Mouse (Mus musculus): Measurements from ENCODE around the gene Akirin2. TPM values are rescaled to one million over a fixed set of nuclear protein-coding genes. Genes with fewer than 3 reads are reported as not detected.

Akirin2 gene
- polyA plus RNA-seq, 1 experiment from 2014 or later, result 106 TPM

- Histone ChIP-seq H3K27ac (replicated peaks) (no peak overlapping the region), H3K4me2 (replicated peaks) (no peak overlapping the region), H3K9me3 (no peaks in the 10 kb centered on the region), H3K4me1 (no peaks in the 10 kb centered on the region), H3K36me3 (peaks cover 39% of the 10 kb centered on the region), H3K4me3 (no peak overlapping the region), H3K27me3 (no peaks in the 10 kb centered on the region), H3K9ac (replicated peaks) (no peak overlapping the region)
- no peak for ATAC-seq (replicated peaks)
- WGBS, result 95% methylated on average over 10 of the region's 10 CpGs
These were observed 55.9 kb downstream of the Akirin2 start for GRCm38 (mm10) chr4:34606658-34607057.

GRCm38 (mm10) chr4:34613571-34614145 is 62.9 kb downstream of the Akirin2 start:
- Histone ChIP-seq H3K27ac (replicated peaks) (no peak overlapping the region), H3K9me3 (no peaks in the 10 kb centered on the region), H3K4me3 (peak overlapping the region; percentile 91), H3K27me3 (no peaks in the 10 kb centered on the region), H3K4me2 (replicated peaks) (peak overlapping the region; percentile 82), H3K36me3 (peaks cover 5% of the 10 kb centered on the region), H3K4me1 (peaks cover 24% of the 10 kb centered on the region), H3K9ac (replicated peaks) (peak overlapping the region; percentile 79)
- 51% methylated on average over 6 of the region's 6 CpGs for WGBS
- ATAC-seq (replicated peaks), result no peak

- no peaks in the 10 kb centered on the region for H3K9me3 ChIP-seq
- H3K27me3 ChIP-seq, result no peaks in the 10 kb centered on the region
- peak within 1 kb of the TSS; percentile 91 for H3K4me3 ChIP-seq
- peaks cover 2% of the 10 kb centered on the region; the same call in 1 of the 2 replicates for H3K36me3 ChIP-seq
- peak; percentile 99 for ATAC-seq (replicated peaks)
- H3K9ac ChIP-seq (replicated peaks), result peak within 1 kb of the TSS; percentile 79
- H3K4me2 ChIP-seq (replicated peaks), result peak within 1 kb of the TSS; percentile 82
- peaks cover 24% of the 10 kb centered on the region for H3K4me1 ChIP-seq
- peak within 1 kb of the TSS; percentile 91 for H3K27ac ChIP-seq (replicated peaks)
- WGBS, result under 1% methylated on average over 42 of the region's 42 CpGs
These were observed 63.9 kb downstream of the Akirin2 start, which contains the start of the genes Orc3 and Rars2 for GRCm38 (mm10) chr4:34614630-34615094. TSS of gene Orc3 (minus strand) at chr4:34614944. TSS of gene Rars2 (plus strand) at chr4:34614957.

GRCm38 (mm10) chr4:34615303-34615702 is 64.6 kb downstream of the Akirin2 start:
- peak; percentile 15; the same call in 1 of the 2 replicates for ATAC-seq (replicated peaks)
- 3% methylated on average over 13 of the region's 13 CpGs for WGBS
- no peaks in the 10 kb centered on the region for H3K36me3 ChIP-seq

GRCm38 (mm10) chr4:34616146-34616545 is 65.4 kb downstream of the Akirin2 start:
- no peaks in the 10 kb centered on the region for H3K27me3 ChIP-seq
- no peak for ATAC-seq (replicated peaks)
- 37% methylated on average over 8 of the region's 8 CpGs for WGBS

More at GRCm38 (mm10) chr4:34615303-34615702, 64.6 kb downstream of the Akirin2 start:
- Histone ChIP-seq H3K9ac (replicated peaks) (peak overlapping the region; percentile 79), H3K4me2 (replicated peaks) (peak overlapping the region; percentile 82), H3K4me3 (peak overlapping the region; percentile 91), H3K9me3 (no peaks in the 10 kb centered on the region), H3K4me1 (peaks cover 24% of the 10 kb centered on the region), H3K27ac (replicated peaks) (peak overlapping the region; percentile 91), H3K27me3 (no peaks in the 10 kb centered on the region)

More at GRCm38 (mm10) chr4:34616146-34616545, 65.4 kb downstream of the Akirin2 start:
- Histone ChIP-seq H3K9ac (replicated peaks) (peak overlapping the region; percentile 79; the same call in 1 of the 2 replicates), H3K4me3 (peak overlapping the region; percentile 91), H3K4me2 (replicated peaks) (peak overlapping the region; percentile 82), H3K36me3 (no peaks in the 10 kb centered on the region), H3K27ac (replicated peaks) (no peak overlapping the region), H3K4me1 (peaks cover 24% of the 10 kb centered on the region), H3K9me3 (no peaks in the 10 kb centered on the region)

Other genes with a start within 250 kb of the Akirin2 start
- 92.9 and 93.2 TPM in 2 replicates for gene Orc3, start 64.0 kb downstream of the Akirin2 start, polyA plus RNA-seq (2015; fragmentation: Nextera tagmentation; extraction: Ambion mirVana)
- 57.1 and 60.2 TPM in 2 replicates for gene Rars2, start 64.0 kb downstream of the Akirin2 start, polyA plus RNA-seq (2015; fragmentation: Nextera tagmentation; extraction: Ambion mirVana)
- gene Slc35a1, start 136.5 kb downstream of the Akirin2 start, polyA plus RNA-seq (2015; fragmentation: Nextera tagmentation; extraction: Ambion mirVana), result 50.6 and 52.3 TPM in 2 replicates
- 2.2 and 2.7 TPM in 2 replicates for gene Cfap206, start 179.3 kb downstream of the Akirin2 start, polyA plus RNA-seq (2015; fragmentation: Nextera tagmentation; extraction: Ambion mirVana)
- gene Gm136, start 205.3 kb downstream of the Akirin2 start, polyA plus RNA-seq (2015; fragmentation: Nextera tagmentation; extraction: Ambion mirVana), result not detected in 2 replicates
- gene Smim8, start 227.5 kb downstream of the Akirin2 start, polyA plus RNA-seq (2015; fragmentation: Nextera tagmentation; extraction: Ambion mirVana), result 46.1 and 48.5 TPM in 2 replicates